Mouse (Mus musculus) forelimb bud, embryonic 11.5 days (tissue): Measurements from ENCODE around the gene Lrrc56.

ENCODE experiments used
- DNase-seq: peaks from one replicate; pipeline ENCODE4 v3.0.0-alpha.2; 2012; ENCODE audit warnings: low read depth, low spot score

Gene Lrrc56

DNA sequence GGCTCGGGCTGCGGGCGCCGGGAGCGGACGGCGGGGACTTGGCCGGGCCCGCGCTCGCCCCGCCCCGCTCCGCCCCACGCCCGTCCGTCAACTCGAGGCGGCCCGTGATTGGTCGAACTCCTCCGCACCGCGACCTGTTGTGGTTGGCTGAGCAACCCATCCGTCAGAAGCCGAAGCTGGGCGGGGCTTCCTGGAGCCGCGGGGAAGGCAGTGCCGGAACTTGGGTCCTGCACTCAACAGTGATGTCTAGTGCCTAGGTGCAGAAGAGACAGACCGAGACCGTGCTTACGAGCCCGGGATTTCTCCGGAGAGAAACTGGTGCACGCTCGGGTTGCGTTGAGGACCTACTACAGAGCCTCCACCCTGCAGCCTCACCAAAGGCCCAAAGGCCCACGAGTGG lies at the start of gene Lrrc56, which contains the start of gene Hras:
TSS of gene Lrrc56 (plus strand) at position 210 of the 400 bp plus-strand sequence.
TSS of gene Hras (minus strand) at position 58 of the 400 bp plus-strand sequence.
- peak; percentile 96 for DNase-seq

DNA sequence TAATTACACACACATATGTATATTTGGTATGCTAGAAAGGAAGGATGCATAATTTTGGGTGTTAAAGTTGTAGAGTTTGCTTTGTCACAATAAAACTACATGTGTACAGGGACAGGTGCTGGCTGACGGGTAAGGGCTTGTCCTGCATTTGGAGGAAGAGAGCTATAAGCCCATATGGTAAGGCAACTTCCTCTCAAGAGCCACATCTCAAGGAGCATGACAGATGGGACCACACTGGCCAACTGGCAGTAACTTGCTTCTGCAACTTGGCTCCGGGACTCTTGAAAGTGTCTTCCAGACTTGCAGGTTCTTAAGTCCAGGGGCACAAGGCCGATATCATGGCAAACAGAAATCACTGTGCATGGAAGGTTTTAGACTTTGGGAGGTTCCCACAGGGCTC lies 49.3 kb upstream of the Lrrc56 start:
- no peak for DNase-seq

DNA sequence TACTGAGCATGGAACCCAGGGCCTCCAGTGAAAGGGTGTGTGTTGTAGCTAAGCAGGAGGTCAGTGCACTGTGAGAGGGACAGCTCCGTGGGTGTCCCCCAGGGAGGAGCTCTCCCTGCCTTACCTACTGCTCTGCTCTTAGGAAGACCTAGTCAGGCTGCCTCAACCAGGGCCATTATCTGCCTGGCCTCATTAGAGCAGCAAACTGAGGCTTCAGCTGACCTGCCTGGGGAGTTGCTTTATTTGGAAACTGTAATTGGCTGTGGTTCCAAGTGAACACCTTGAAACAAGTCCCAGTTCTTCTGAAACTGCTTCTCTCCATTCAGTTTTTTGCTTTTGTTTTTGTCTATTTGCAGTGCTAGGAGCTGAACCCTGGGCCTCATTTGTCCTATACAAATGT lies 48.6 kb upstream of the Lrrc56 start:
- DNase-seq = no peak

DNA sequence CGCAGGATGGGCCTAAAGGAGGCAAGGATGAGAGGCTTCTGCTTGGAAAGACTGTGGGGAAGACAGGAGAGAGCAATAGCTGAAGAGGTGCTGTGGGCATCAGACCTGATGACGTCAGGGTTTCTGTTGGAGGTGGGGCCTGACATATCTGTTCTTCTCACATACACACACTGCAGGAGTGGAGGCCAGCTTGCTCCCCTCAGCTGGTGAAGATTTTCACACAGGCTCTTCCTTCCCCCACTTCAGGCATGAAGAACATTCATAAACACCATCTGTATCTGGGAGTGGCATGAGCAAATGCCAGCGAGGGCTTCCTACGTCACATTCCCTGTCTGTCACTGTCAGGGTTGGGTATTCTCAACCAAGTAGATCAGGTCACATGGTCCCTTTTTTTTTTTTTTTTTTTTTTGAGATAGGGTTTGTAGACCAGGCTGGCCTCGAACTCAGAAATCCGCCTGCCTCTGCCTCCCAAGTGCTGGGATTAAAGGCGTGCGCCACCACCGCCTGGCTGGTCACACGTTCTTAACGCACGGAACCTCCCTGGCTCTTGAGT lies 47.8 kb upstream of the Lrrc56 start:
- DNase-seq = no peak

DNA sequence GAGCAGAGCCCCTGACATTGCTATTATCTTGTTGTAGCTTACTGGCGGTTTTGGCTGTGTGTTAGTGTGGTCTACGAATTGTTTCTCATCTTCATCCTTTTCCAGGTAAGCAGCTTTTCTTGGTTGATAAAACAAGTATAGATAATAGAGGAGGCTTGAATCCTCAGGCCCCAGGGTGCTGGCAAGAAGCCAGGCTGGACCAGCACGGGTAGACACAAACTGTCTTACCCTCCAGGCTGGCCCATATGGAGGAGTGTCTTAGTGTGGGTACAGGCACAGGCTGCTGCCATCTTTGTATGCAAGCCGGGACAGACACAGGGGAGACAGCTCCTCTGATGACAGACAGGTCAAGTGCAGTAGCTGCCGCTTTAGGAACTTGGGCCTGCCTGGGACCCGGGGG lies 46.9 kb upstream of the Lrrc56 start:
- DNase-seq = no peak

DNA sequence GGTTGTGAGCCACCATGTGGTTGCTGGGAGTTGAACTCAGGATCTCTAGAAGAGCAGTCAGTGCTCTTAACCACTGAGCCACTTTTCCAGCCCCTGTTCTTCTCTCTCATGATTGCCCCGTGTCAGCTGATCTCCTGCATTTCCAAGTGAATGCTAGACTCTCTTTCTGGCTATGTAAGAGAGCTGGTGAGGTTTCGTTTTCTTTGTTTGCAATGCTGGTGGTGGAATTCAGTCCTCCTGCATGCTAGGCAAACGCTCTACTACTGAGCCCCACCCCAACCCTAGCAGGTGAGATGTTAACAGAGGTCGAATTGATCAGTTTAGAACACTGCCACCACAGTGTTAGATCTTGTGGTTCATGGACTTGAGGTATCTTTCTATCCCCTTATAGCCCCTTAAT lies 45.3 kb upstream of the Lrrc56 start:
- no peak for DNase-seq

DNA sequence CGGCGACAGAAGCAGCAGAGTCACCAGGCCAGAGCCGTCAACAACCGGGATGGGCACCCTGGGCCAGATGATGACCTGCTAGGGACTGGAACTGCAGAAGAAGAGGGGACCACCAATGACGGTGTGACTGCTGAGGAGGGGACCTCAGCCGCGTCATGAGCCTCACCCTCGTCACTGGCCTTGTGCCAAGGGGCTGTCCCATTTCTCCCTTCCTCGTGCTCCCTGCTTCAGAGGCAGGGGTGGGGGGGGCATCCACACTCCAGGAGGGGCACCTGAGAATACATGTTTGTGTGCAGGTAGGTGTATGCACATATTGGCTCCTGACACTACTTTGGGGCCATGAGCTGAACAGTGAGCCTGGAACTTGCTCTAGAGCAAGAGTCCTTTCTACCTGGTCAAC lies 38.6 kb upstream of the Lrrc56 start:
- DNase-seq = no peak

DNA sequence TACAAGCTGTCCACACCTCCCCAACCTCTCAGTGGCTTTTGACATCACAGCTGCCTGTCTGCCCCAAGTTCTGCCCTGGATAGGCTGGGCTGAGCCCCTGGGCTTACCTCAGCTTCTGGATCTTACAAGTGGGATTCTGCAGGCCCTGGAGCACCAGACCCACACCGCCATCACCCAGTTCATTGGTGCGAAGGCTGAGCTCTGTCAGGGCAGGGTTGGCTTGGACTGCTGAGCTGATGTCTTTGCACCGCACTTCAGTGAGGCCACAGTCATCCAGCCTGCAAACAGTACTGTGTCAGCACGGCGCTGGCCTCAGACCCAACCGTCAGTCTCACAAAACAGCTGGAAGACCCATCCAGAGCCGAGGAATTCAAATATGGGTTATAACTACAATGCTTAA lies 29.6 kb upstream of the Lrrc56 start:
- no peak for DNase-seq

DNA sequence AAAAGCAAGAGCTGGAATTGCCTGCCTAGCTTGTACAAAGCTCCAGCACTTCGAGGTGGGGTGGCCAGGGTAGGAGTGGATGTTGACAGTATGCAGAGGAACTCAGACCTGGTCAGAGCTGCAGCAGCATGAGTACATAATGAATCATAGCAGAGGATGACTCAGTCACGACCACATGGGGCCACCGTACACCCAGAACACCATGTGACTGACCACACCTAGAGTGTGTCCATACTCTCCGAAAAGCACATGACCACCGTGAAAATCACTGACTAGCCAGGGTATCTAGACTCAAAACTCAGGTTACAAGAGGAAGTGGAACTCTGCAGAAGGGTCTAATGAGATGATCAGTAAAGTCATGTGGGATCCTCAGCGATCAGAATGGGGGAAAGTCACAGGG lies 29.1 kb upstream of the Lrrc56 start:
- DNase-seq = no peak

DNA sequence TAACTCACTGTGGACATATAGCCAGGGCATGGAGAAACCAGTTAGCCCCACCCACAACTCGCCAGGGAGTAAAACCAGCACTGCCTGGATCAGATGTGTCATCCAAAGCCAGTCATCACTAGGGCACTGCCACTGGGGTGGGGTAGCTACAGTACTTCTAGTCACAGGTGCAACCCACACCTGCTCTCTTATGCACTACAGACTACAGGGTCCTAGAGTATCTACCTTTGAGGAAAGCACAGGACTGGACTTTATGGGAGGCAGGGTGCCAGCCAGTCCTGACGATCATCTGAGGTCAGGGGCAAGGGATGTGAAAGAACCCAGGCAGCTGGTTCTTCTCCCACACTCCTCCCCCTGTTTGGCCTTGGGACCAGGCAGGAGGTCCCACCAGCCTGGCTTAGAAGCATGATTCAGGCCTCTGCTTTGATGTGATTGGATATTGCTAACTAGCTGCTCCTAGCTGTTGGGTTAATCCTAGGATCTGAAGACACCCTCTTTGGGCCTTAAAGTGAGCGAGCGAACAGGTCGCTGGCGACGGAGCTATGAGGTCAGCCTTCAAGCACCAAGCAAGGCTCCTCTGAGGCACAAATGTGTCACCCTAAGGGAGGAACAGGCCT lies 25.9 kb upstream of the Lrrc56 start:
- DNase-seq = no peak

DNA sequence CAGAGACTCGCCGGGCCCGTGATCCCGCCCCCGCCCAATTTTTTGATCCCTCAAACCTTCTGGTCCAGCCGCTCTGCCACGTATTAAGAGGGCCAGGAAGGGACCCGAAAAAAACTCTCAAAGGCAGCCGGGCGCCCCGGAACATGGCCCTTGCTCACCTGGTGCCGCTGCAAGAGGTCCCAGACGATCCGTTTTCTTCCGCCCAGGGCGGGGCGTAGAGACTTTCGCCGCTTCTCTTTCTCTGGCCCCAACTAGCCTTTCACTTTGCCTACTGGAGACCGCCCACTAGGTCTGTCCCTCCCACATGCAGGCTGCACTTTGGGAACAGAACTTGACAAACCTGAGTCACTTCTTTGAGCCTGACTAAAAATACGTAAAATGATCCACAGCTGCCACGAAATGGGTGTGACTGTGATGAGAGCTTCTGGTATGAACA lies 25.4 kb upstream of the Lrrc56 start:
- peak; percentile 28 for DNase-seq

DNA sequence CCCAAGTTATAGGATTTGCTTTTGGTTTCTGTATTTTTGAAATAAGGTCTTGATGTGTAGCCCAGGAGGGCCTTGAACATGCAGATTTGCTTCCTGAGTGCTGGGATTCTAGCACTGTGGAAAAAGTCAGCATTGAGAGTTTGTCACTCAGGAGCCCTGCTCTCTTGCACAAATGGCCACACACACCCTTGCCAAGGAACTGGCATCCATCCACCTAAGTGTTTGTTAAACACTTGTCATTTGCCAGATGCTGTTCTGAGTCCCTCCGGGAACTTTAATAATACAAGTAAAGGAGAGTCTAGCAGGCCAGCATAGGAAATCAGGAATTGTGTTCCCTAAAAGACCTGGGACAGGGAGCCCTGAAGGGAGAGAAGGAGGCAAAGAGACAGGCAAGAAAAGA lies 24.7 kb upstream of the Lrrc56 start:
- no peak for DNase-seq

DNA sequence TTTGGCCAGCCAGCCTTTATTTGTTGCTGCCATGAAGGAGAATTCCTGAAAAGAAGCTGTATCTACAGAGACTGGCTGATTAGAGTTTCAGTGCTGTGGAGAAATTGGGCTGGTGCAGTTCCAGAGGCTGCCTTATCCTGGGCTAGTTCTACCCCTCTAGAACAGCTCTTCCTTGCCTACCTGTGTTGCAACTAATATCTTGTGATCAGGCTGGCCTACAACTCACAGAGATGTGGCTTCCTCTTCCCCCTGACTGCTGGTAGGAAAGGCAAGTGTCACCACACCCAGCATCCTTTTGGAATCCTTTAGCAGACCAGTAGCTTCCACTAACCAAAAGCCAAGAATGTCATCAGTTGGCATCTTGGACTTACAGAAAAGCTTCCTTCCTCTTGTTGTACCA lies 24.1 kb upstream of the Lrrc56 start:
- DNase-seq = no peak

DNA sequence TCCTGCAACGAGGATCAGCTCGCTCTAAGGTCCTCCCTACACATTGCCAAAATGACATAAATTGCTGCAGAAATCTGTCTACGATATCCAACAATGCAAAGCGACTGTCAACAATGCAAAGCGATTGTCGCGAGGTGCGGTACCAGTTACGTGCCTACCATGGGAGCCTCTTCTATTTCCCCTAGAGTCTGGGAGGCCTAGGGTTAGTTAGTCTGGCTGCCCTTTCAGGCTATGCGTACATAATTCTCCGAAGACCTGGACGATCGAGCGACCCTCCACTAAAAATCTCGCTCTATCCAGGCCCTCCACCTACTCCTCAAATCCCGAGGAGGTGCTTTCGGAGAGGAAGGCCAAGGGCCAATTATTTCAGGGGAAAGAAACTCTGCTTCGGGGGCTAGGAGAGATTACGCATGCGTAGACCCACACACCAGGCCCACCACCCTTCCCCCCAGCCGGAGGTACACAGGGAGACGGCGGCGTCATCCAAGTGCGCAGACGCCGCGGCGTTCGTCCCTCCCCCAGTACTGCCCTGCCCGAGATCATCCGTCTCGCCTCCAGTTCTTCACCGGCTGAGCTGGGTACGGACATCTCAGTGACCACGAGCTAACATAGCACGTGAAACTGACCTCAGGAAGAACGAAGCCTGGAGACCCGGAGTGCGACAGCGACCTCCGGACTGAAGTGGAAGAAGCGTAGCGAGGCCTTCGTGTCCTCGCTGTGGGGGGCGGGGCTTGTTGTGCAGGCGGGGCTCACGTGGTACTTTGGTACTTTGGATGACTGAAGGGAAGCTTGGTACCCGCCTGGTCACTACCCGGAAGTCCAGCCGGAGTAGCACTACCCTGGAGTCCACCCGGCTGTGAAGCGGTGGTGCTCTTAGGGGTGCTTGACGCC lies 21.6 kb upstream of the Lrrc56 start, which contains the start of gene Rnh1:
TSS of gene Rnh1 (minus strand) at position 742 of the 891 bp plus-strand sequence.
- DNase-seq = peak; percentile 97

DNA sequence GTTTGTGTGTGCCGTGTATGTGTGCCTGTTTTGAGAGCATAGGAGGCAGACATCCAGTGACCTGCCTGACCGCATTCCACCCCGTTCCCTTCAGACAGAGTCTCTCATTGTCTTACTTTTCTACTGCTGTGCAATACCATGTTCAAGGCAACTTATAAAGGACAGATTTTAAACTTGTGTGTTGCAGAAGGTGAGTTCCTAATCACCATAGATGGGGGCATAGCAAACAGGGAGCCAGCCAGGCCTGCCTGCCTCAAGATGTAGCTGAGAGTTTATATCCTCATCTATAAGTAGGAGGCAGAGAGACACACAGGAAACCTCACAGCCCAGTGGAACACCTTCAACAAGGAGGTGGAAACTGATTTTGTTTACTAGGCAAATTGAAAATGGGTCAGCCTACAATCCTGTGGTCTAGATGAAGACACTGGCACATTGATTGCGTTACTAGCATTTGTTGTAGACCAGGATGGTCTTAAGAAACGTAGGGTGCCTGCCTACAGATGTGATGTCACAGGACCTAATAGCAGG lies 20.6 kb upstream of the Lrrc56 start:
- DNase-seq = no peak

DNA sequence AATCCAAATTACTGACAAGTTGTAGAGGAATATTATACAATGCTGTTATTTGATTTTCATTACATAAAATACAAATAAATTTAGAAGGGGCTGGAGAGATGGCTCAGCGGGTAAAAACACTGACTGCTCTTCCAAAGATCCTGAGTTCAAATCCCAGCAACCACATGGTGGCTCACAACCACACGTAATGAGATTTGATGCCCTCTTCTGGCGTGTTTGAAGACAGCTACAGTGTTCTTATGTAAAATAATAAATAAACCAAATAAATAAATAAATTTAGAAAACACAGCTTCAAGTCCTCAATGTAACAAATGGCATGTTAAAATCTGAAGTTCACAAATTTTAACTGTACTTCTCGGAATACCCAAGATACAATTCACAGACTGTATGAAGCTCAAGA lies 18.9 kb upstream of the Lrrc56 start:
- DNase-seq = no peak

DNA sequence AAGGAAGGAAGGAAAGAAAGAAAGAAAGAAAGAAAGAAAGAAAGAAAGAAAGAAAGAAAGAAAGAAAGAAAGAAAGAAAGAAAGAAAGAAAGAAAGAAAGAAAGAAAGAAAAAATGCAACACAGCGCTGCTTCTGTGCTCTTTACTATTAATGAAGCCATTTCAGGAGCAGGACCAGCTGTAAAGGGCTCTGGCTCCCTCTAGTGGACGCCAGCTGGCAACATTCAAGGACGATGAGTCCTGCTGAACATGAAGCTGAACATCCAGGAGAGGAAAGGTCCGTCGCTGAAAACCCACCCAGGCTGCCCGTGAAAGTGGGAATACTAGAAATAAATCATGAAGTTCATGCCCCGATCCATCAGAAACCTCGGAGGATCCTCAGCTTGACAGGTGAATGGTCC lies 17.8 kb upstream of the Lrrc56 start:
- DNase-seq = peak; percentile 93

DNA sequence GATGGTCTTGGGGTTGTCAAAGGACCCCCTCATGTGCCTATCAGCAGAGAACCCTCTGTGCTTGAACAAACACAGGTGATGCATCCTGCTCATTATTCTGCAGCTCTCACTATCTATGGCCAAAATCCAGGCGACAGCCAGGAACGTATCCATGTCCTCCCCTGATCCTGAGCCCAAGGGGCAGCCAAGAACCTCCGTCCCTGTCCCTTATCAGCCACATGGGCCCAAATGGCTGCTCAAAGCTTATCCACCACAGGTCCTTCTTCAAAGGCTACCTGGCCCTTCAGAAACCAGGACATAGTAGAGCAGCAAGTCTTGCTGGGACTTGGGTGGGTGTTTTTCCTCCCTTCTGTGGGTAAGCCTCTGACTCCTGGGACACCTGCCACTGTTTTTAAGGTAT lies 5.8 kb upstream of the Lrrc56 start:
- no peak for DNase-seq

DNA sequence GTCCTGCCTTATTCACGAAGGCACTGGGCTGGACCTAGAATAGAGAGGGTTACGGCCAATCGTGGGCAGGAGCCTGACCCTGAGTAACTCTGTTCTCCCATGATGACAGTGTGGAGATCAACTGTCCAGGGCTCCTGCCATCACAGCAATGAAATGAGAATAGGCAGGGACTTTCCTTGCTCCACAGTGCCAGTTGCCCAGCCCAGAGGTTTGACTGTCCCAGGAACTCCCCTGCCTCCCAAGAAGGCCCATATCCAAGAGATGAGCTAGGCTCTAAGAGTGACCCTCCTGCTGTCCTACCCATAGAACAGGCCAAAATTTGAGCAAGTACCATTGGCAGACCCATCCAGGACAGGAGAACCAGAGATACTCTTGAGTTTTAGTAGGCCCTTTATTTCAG lies 5.2 kb upstream of the Lrrc56 start:
- no peak for DNase-seq

DNA sequence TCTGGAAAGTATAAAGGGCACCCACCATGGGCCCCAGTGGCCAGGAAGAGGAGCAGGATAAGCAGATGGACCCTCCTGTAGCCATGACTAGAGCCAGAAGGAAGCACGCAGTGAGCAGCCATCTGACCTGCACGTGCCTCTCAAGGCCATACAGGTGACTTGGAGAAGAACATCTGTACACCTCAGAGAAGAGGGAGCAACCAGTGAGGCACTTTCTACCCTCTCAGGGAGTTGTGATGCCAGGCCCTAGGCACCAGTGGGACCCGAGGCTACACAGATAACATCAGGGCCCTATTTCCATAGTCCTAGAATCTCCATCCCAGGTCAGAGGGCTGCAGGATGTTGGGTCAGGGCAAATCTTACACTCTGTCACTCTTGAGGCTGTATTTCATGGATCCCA lies 3.7 kb upstream of the Lrrc56 start:
- DNase-seq = no peak

DNA sequence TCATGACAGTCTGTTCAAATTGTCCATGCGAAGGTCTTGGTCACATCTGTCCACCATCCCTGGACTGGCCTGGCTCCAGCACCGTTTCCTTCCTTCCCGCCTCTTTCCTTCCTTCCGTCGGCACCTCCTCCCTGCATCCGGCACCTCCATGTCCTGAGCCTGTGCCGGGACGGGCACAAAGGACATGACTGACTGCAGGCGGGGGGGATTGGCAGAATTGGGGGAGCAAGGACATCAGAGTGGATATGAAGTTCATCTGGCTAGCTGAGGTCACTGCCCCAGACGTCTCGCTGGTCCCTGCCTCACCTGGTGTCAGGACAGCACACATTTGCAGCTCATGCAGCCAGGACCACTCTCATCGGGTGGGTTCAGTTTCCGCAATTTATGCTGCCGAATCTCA lies 2.9 kb upstream of the Lrrc56 start:
- no peak for DNase-seq
